Comparison of ENCODE assay signal across 18 mouse cellular contexts in the genomic region with DNA sequence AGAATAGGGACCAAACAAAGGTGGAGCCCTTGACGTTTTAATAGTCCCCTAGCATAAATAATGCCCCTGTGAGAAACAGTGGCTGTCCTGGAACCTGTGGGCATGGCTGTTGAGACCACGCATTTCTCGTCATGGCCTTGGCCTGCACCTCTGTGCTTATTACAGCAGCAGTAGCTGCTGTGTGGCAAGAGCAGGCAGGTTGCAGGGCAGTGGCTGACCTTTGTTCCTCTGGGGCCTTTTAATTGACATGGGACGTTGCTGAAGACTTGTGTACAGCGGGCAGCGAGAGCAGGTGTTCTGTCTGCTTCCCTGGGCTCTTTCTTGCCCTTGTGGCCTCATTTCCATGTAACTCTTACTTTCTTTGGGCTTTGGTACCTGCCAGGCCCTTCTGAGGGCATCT. TPM values are rescaled to one million over a fixed set of nuclear protein-coding genes. Genes with fewer than 3 reads are reported as not detected.
DNase-seq lines count a peak whose midpoint lies in the region; ATAC-seq and TF ChIP-seq lines count a peak whose summit lies in the region.
"Had no signal": no experiment of that assay in that cellular context is flagged by ENCODE, and none has a peak within 500 bp of the region (broad histone marks: within the 10 kb centered on the region; RNA-seq: fewer than 3 reads in every experiment).

No protein-coding gene starts in this region.

- WGBS in kidney, adult 2 months: 49% methylated on average over 6 of the region's 6 CpGs
- 46% methylated on average over 6 of the region's 6 CpGs for WGBS in kidney, embryonic 15.5 days
- WGBS in intestine, embryonic 16.5 days: 45% methylated on average over 6 of the region's 6 CpGs
- 24% methylated on average over 6 of the region's 6 CpGs for WGBS in small intestine, adult 2 months

- H3K4me1 ChIP-seq in kidney, adult 2 months (ENCODE audit: control insufficient read depth, insufficient read depth, low read length): peaks cover 34% of the 10 kb centered on the region
- H3K4me1 ChIP-seq in kidney, embryonic 15.5 days: peaks cover 17% of the 10 kb centered on the region
- peaks cover 53% of the 10 kb centered on the region for H3K4me1 ChIP-seq in intestine, embryonic 16.5 days (ENCODE audit: control insufficient read depth, insufficient read depth, low read length)
- peaks cover 41% of the 10 kb centered on the region for H3K4me1 ChIP-seq in small intestine, adult 2 months (ENCODE audit: control insufficient read depth, insufficient read depth, insufficient read length, low read length)

- H3K4me2 ChIP-seq in kidney, embryonic 15.5 days: no peak overlapping the region
- peak overlapping the region; percentile 8; the same call in 1 of the 2 replicates for H3K4me2 ChIP-seq in intestine, embryonic 16.5 days (ENCODE audit: low read depth, low read length)
- H3K4me2 ChIP-seq: hindbrain, embryonic 13.5 days; limb, embryonic 15.5 days; midbrain, embryonic 11.5 days; neural tube, embryonic 15.5 days had no signal

- TF ChIP-seq POLR2A in kidney, adult 2 months (IDR thresholded peaks at IDR 0.05; ENCODE audit: low read depth, low read length): no peak
- TF ChIP-seq POLR2A in small intestine, adult 2 months (IDR thresholded peaks at IDR 0.05; ENCODE audit: low read depth, low read length): no peak

- H3K9ac ChIP-seq in kidney, embryonic 15.5 days: no peak overlapping the region
- H3K9ac ChIP-seq in intestine, embryonic 16.5 days (ENCODE audit: low read depth, low read length): 0 out of 2 replicates have a peak overlapping the region, but pooled peaks have one; percentile 16
- H3K9ac ChIP-seq: hindbrain, embryonic 13.5 days; limb, embryonic 15.5 days; neural tube, embryonic 15.5 days had no signal

- H3K27me3 ChIP-seq in kidney, adult 2 months (replicated peaks; ENCODE audit: control insufficient read depth, insufficient read depth, low read length): no peaks in the 10 kb centered on the region
- no peaks in the 10 kb centered on the region for H3K27me3 ChIP-seq in kidney, embryonic 15.5 days
- no peaks in the 10 kb centered on the region for H3K27me3 ChIP-seq in intestine, embryonic 16.5 days (replicated peaks; ENCODE audit: control insufficient read depth, insufficient read depth, low read length)
- H3K27me3 ChIP-seq in small intestine, adult 2 months (ENCODE audit: control insufficient read depth, insufficient read depth, low read length): no peaks in the 10 kb centered on the region
- H3K27me3 ChIP-seq: hindbrain, embryonic 13.5 days; limb, embryonic 15.5 days; neural tube, embryonic 15.5 days had no signal

- no peak overlapping the region for H3K4me3 ChIP-seq in kidney, adult 2 months (ENCODE audit: insufficient read depth, low read depth, low read length)
- H3K4me3 ChIP-seq in kidney, embryonic 15.5 days (replicated peaks): no peak overlapping the region
- no peak overlapping the region for H3K4me3 ChIP-seq in intestine, embryonic 16.5 days (ENCODE audit: low read length)
- no peak overlapping the region for H3K4me3 ChIP-seq in small intestine, adult 2 months (ENCODE audit: low read depth, low read length)
- H3K4me3 ChIP-seq: hindbrain, embryonic 13.5 days; limb, embryonic 15.5 days; neural tube, embryonic 15.5 days had no signal

- no peak for ATAC-seq in kidney, embryonic 15.5 days (replicated peaks; ENCODE audit: low FRiP score)
- ATAC-seq in intestine, embryonic 16.5 days: peak; percentile 86

- H3K9me3 ChIP-seq in kidney, embryonic 15.5 days (replicated peaks): no peaks in the 10 kb centered on the region
- H3K9me3 ChIP-seq in intestine, embryonic 16.5 days (ENCODE audit: control insufficient read depth, low read length): no peaks in the 10 kb centered on the region
- H3K9me3 ChIP-seq: hindbrain, embryonic 13.5 days; limb, embryonic 15.5 days; neural tube, embryonic 15.5 days had no signal

- TF ChIP-seq CTCF in kidney, adult 2 months (conservative IDR thresholded peaks at IDR 0.05; ENCODE audit: insufficient read depth, insufficient read length, low read depth, low read length): no peak
- TF ChIP-seq CTCF in small intestine, adult 2 months (IDR thresholded peaks at IDR 0.05; ENCODE audit: extremely low read depth, insufficient read length, insufficient replicate concordance, low read depth, low read length): no peak

- peak; percentile 81 for DNase-seq in kidney, adult 2 months
- DNase-seq in kidney, postnatal 36 days: peak; percentile 75 to 79
- no peak for DNase-seq in lung, postnatal 25 days (ENCODE audit: low spot score)
- no peak for DNase-seq in ovary, adult 18-20 months (ENCODE audit: low spot score)
- DNase-seq: cerebellum, postnatal 14 days; embryo, embryonic 11 days; gastrocnemius, postnatal 10 days; lung, postnatal 10 days; thymus, adult 2 months had no signal

- no peak overlapping the region for H3K27ac ChIP-seq in kidney, adult 2 months (ENCODE audit: insufficient read depth, low read depth, low read length)
- H3K27ac ChIP-seq in kidney, embryonic 15.5 days: no peak overlapping the region
- peak overlapping the region; percentile 65 for H3K27ac ChIP-seq in intestine, embryonic 16.5 days (ENCODE audit: low read length)
- peak overlapping the region; percentile 50 for H3K27ac ChIP-seq in small intestine, adult 2 months (ENCODE audit: insufficient read depth, low read depth, low read length)
- H3K27ac ChIP-seq: hindbrain, embryonic 13.5 days; limb, embryonic 15.5 days; neural tube, embryonic 15.5 days had no signal

- H3K36me3 ChIP-seq in kidney, adult 2 months (ENCODE audit: control insufficient read depth, insufficient read depth, low read length): no peaks in the 10 kb centered on the region
- no peaks in the 10 kb centered on the region for H3K36me3 ChIP-seq in kidney, embryonic 15.5 days
- peaks cover 3% of the 10 kb centered on the region; the same call in 1 of the 2 replicates for H3K36me3 ChIP-seq in intestine, embryonic 16.5 days (ENCODE audit: control insufficient read depth, insufficient read depth, low read length)
- peaks cover 16% of the 10 kb centered on the region for H3K36me3 ChIP-seq in small intestine, adult 2 months (ENCODE audit: control insufficient read depth, insufficient read depth, low read length)
- H3K36me3 ChIP-seq: hindbrain, embryonic 13.5 days; limb, embryonic 15.5 days; neural tube, embryonic 15.5 days had no signal

RNA-seq across cellular contexts. Expression of gene Anxa11, which starts 25.9 kb away (rescaled TPM):
- polyA plus RNA-seq in kidney, adult 2 months (2012; rRNA removed): 105 and 116 TPM in 2 replicates
- 46.1 and 46.6 TPM in 2 replicates for polyA plus RNA-seq in kidney, embryonic 15.5 days (2015; fragmentation: Nextera tagmentation; extraction: Ambion mirVana)
- 95.3 and 105 TPM in 2 replicates for polyA plus RNA-seq in intestine, embryonic 16.5 days (2015; fragmentation: Nextera tagmentation; extraction: Ambion mirVana)
- 71.5 and 153 TPM in 2 replicates for polyA plus RNA-seq in small intestine, adult 2 months (2012; rRNA removed)

RNA-seq across cellular contexts. Expression of gene Plac9a, which starts 35.1 kb away (rescaled TPM):
- 3.2 and 4.6 TPM in 2 replicates for polyA plus RNA-seq in kidney, adult 2 months (2012; rRNA removed)
- 0.57 and 2.4 TPM in 2 replicates for polyA plus RNA-seq in kidney, embryonic 15.5 days (2015; fragmentation: Nextera tagmentation; extraction: Ambion mirVana)
- polyA plus RNA-seq in intestine, embryonic 16.5 days (2015; fragmentation: Nextera tagmentation; extraction: Ambion mirVana): 0.86 and 1.9 TPM in 2 replicates
- polyA plus RNA-seq in small intestine, adult 2 months (2012; rRNA removed): not detected in 2 replicates
- polyA plus RNA-seq: forebrain, embryonic 11.5 days; hindbrain, embryonic 13.5 days; intestine, embryonic 14.5 days; limb, embryonic 15.5 days; midbrain, embryonic 11.5 days; neural tube, embryonic 15.5 days; thymus, adult 2 months had no signal

RNA-seq across cellular contexts. Expression of gene Tmem254a, which starts 59.6 kb away (rescaled TPM):
- 17.9 and 25.9 TPM in 2 replicates for polyA plus RNA-seq in kidney, adult 2 months (2012; rRNA removed)
- polyA plus RNA-seq in kidney, embryonic 15.5 days (2015; fragmentation: Nextera tagmentation; extraction: Ambion mirVana): 3.3 and 4.1 TPM in 2 replicates
- 5.2 and 5.9 TPM in 2 replicates for polyA plus RNA-seq in intestine, embryonic 16.5 days (2015; fragmentation: Nextera tagmentation; extraction: Ambion mirVana)
- polyA plus RNA-seq in small intestine, adult 2 months (2012; rRNA removed): 5.7 and 6.4 TPM in 2 replicates

Comparison
In these comparisons a context has a peak if more than half of its experiments do, and no peak if none do; other contexts are left out.
1. DNase-seq: peak in kidney, adult 2 months (single experiment) and kidney, postnatal 36 days (2 of 2); none in lung, postnatal 25 days (single experiment) and ovary, adult 18-20 months (single experiment).
2. H3K27ac ChIP-seq: peak in intestine, embryonic 16.5 days (single experiment) and small intestine, adult 2 months (single experiment); none in kidney, adult 2 months (single experiment) and kidney, embryonic 15.5 days (single experiment).